Mouse (Mus musculus): ENCODE data around the gene Arhgdib. TPM values are rescaled to one million over a fixed set of nuclear protein-coding genes. Genes with fewer than 3 reads are reported as not detected.

The Arhgdib gene
- polyA plus RNA-seq, 1 experiment: 10.5 TPM

DNA sequence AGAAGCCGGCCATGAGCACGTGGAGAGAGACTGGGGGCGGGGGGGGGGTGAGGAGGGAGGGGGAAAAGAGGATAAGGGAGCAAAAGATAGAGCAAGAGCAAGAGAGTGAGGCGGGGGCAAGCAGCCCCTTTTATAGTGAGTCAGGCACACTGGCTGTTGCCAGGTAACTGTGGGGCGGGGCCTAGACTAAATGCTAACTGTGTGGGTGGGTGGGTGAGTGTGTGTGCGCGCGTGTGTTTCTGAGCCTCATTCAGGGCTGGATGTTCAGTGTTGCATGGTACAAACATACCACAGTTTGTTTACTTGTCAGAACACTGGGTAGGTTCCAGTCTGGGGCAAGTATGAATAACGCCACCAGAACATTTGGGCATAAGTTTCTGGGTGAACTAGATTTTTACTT lies 5.2 kb upstream of the Arhgdib start:
- no peak for DNase-seq
- no peak overlapping the region for H3K4me3 ChIP-seq (replicated peaks; ENCODE audit: insufficient read depth, low read depth, low read length)
- no peak overlapping the region for H3K27ac ChIP-seq (ENCODE audit: insufficient read depth, low read length)
- WGBS: 35% methylated on average over 9 of the region's 9 CpGs
- no peaks in the 10 kb centered on the region for H3K27me3 ChIP-seq (ENCODE audit: control insufficient read depth, insufficient read depth, low read length)
- no peaks in the 10 kb centered on the region for H3K4me1 ChIP-seq (ENCODE audit: control insufficient read depth, insufficient read depth, low read length)
- TF ChIP-seq CTCF (IDR thresholded peaks at IDR 0.05; ENCODE audit: borderline replicate concordance, insufficient read depth, low read depth, low read length) (no peak), POLR2A (IDR thresholded peaks at IDR 0.05; ENCODE audit: borderline replicate concordance, insufficient read depth, low read length) (no peak)

DNA sequence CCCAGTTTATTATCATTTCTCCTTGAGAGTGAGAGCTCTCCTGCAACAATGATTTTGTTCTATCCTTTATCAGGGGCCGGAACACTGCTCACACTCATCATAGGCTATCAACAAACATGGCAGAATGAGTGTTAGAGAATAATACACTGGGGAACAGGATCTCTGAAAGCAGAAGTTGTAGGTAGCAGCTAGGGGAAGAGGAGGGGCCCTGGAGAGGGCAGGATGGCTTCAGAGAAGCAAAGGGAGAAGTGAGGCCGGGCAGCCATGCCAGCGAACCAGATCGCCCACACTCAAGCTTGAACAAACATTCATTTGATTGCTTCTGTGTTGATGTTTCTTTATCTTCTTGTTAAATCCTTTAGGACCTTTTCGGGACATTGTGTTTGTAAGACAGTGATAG lies 4.5 kb upstream of the Arhgdib start:
- TF ChIP-seq CTCF (IDR thresholded peaks at IDR 0.05; ENCODE audit: borderline replicate concordance, insufficient read depth, low read depth, low read length): no peak
- TF ChIP-seq POLR2A (IDR thresholded peaks at IDR 0.05; ENCODE audit: borderline replicate concordance, insufficient read depth, low read length): no peak
- Histone ChIP-seq H3K27me3 (ENCODE audit: control insufficient read depth, insufficient read depth, low read length) (no peaks in the 10 kb centered on the region), H3K4me3 (replicated peaks; ENCODE audit: insufficient read depth, low read depth, low read length) (no peak overlapping the region), H3K27ac (ENCODE audit: insufficient read depth, low read length) (no peak overlapping the region), H3K4me1 (ENCODE audit: control insufficient read depth, insufficient read depth, low read length) (no peaks in the 10 kb centered on the region)
- WGBS: 90% methylated on average over 5 of the region's 5 CpGs
- no peak for DNase-seq

DNA sequence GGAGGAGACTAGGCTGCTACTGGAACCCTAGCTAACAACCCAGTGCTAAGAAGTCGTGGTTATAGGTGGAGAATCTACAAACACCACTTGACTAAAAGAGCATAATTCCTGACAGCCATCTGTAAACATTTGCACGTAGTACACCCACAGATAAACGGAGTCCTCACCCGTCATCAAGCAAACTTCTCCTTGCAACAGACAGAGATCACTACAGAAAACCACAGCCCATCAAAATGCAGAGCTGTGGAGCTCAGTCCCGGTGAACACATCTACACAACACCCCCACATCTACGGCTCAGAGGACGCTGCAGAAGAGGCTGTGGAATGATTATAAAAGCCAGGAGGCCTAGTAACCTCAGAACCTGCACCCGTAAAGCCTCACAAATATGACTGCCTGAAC lies 2.8 kb upstream of the Arhgdib start:
- Histone ChIP-seq H3K27me3 (ENCODE audit: control insufficient read depth, insufficient read depth, low read length) (no peaks in the 10 kb centered on the region), H3K4me1 (ENCODE audit: control insufficient read depth, insufficient read depth, low read length) (no peaks in the 10 kb centered on the region), H3K27ac (ENCODE audit: insufficient read depth, low read length) (no peak overlapping the region), H3K4me3 (replicated peaks; ENCODE audit: insufficient read depth, low read depth, low read length) (no peak overlapping the region)
- TF ChIP-seq POLR2A (IDR thresholded peaks at IDR 0.05; ENCODE audit: borderline replicate concordance, insufficient read depth, low read length) (no peak), CTCF (IDR thresholded peaks at IDR 0.05; ENCODE audit: borderline replicate concordance, insufficient read depth, low read depth, low read length) (no peak)
- WGBS: 91% methylated on average over 8 of the region's 8 CpGs
- DNase-seq: no peak

DNA sequence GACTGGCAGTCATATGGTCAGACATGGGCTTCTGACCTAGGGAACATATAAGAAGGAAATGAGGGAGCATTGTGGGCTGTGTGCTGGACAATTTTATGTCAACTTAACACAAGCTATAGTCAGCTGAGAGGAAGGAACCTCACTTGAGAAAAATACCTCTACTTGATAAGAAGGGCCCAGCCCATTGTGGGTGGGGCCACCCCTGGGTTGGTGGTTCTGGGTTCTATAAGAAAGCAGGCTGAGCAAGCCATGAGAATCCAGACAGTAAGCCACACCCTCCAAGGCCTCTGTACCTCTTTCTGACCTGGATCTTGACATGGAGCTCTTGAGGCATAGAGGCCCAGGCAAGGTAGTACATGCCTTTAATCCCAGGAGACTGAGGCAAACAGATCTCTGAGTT lies 1.7 kb upstream of the Arhgdib start:
- Histone ChIP-seq H3K27ac (ENCODE audit: insufficient read depth, low read length) (no peak overlapping the region), H3K27me3 (ENCODE audit: control insufficient read depth, insufficient read depth, low read length) (no peaks in the 10 kb centered on the region), H3K4me3 (replicated peaks; ENCODE audit: insufficient read depth, low read depth, low read length) (no peak overlapping the region), H3K4me1 (ENCODE audit: control insufficient read depth, insufficient read depth, low read length) (no peaks in the 10 kb centered on the region)
- no peak for DNase-seq
- TF ChIP-seq POLR2A (IDR thresholded peaks at IDR 0.05; ENCODE audit: borderline replicate concordance, insufficient read depth, low read length): no peak
- no peak for TF ChIP-seq CTCF (IDR thresholded peaks at IDR 0.05; ENCODE audit: borderline replicate concordance, insufficient read depth, low read depth, low read length)

DNA sequence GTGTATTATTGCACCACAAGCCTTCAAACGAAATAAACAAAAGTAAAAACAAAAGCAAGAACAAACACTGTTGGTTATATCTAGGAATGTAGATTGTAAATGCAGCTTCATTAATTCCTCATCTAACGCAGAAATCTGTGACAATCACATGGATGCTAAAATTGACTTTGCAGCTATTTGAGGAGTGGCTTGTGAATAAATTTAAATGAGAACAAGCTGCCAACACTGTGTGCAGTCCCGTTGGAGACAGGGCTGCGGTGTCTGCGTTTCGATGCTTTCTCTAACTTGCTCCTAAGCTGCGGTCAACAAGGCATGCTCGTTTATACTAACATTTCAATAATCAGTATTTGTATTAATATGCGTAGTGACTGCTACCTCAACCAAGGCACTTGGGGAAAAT lies 581 bp upstream of the Arhgdib start:
- no peaks in the 10 kb centered on the region for H3K27me3 ChIP-seq (ENCODE audit: control insufficient read depth, insufficient read depth, low read length)
- WGBS: 71% methylated on average over 9 of the region's 9 CpGs
- H3K27ac ChIP-seq (ENCODE audit: insufficient read depth, low read length): no peak overlapping the region
- H3K4me1 ChIP-seq (ENCODE audit: control insufficient read depth, insufficient read depth, low read length): no peaks in the 10 kb centered on the region
- DNase-seq: no peak
- H3K4me3 ChIP-seq (replicated peaks; ENCODE audit: insufficient read depth, low read depth, low read length): no peak overlapping the region
- TF ChIP-seq POLR2A (IDR thresholded peaks at IDR 0.05; ENCODE audit: borderline replicate concordance, insufficient read depth, low read length) (no peak), CTCF (IDR thresholded peaks at IDR 0.05; ENCODE audit: borderline replicate concordance, insufficient read depth, low read depth, low read length) (no peak)

DNA sequence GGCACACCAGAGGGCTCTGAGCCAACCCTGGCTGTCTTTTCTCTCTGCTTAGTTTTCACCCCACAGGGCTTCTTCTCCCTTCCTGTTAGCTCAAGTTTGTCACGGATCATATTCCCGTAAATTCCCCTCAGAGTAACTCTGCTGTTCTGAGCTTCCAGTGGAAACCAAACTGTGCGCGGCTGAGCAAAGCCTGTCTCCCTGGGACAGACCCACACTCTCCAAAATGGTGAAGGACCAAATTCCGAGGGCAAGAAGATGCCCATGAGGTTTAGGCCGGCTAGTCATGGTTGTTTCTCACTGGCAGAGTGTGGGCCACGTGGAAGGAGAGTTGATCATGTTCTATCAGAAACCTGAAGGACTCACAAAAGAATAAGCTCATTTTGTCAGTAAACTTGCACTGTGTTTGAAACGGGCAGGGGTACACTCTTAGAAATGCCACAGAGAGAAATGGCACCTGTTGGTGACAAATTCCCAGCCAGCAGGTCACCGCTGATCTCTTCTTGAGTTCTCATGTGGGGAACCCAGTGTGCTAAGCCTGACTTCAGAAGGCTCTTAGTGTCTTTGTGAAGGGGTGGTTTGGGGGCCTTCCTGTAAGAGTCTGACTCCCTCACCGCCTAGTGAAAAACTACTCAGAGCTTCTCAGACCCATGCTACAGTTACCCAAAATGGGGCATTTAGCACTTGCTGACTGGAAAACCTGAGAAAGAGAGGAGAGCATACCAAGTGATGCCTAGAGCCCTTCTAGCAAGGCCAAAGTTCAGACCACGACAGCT lies 1.3 kb downstream of the Arhgdib start:
- Histone ChIP-seq H3K4me1 (ENCODE audit: control insufficient read depth, insufficient read depth, low read length) (no peaks in the 10 kb centered on the region), H3K27me3 (ENCODE audit: control insufficient read depth, insufficient read depth, low read length) (no peaks in the 10 kb centered on the region), H3K4me3 (replicated peaks; ENCODE audit: insufficient read depth, low read depth, low read length) (no peak overlapping the region), H3K27ac (ENCODE audit: insufficient read depth, low read length) (peak overlapping the region; percentile 56)
- TF ChIP-seq CTCF (IDR thresholded peaks at IDR 0.05; ENCODE audit: borderline replicate concordance, insufficient read depth, low read depth, low read length) (no peak), POLR2A (IDR thresholded peaks at IDR 0.05; ENCODE audit: borderline replicate concordance, insufficient read depth, low read length) (no peak)
- WGBS: 53% methylated on average over 11 of the region's 11 CpGs
- no peak for DNase-seq

DNA sequence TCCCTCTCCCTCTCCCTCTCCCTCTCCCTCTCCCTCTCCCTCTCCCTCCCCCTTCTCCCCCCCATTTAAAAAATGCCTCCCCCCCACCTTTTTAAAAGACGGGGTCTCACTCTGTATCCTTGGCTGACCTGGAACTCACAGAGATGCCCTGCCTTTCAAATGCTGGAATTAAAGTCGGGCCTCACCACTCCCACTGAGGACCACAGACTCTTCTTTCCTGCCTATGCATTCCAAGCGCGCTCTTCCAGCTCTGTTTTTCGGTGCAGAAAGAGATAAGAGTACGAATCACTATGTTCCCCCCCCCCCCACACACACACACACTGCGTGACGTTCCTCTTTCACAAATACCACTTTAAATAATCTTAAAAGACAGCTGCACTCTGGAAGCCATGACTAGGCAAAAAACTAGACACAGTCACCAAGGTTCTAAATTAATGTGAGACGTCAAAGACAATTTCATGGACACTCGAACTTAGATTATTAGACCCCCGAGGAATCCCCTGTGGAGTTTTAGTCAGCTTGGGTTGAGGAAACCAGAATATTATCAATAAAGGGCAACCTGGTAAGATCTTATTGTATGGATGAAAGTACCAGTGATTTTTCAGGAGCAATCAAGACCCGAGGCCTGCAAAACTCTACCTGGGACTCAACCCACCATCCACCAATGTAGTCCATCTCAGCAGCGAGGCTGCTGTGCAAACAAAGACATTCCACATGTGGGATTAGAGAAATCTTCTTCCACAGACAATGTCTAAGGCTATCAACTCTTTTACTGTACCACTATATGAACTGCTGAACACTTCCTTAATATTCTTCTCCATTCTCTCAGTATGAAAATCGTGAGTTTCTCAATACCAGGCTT lies 2.1 kb downstream of the Arhgdib start:
- TF ChIP-seq CTCF (IDR thresholded peaks at IDR 0.05; ENCODE audit: borderline replicate concordance, insufficient read depth, low read depth, low read length) (no peak), POLR2A (IDR thresholded peaks at IDR 0.05; ENCODE audit: borderline replicate concordance, insufficient read depth, low read length) (no peak)
- DNase-seq: no peak
- H3K4me3 ChIP-seq (replicated peaks; ENCODE audit: insufficient read depth, low read depth, low read length): no peak overlapping the region
- no peaks in the 10 kb centered on the region for H3K27me3 ChIP-seq (ENCODE audit: control insufficient read depth, insufficient read depth, low read length)
- WGBS: 59% methylated on average over 14 of the region's 14 CpGs
- no peaks in the 10 kb centered on the region for H3K4me1 ChIP-seq (ENCODE audit: control insufficient read depth, insufficient read depth, low read length)
- H3K27ac ChIP-seq (ENCODE audit: insufficient read depth, low read length): no peak overlapping the region; the same call in 1 of the 2 replicates
